Mouse (Mus musculus) retina, postnatal 7 days (tissue): ENCODE measurements at regions not wholly inside any gene's neighbourhood (a gene's known extent, or its start where the extent isn't known, plus 50 kb on each side); places are given as distances from the start of the nearest gene placed in this dataset.

Experiments
- DNase-seq: peaks from one replicate; pipeline ENCODE4 v3.0.0-alpha.2; 2012; ENCODE audit warnings: low read depth, low spot score

- no peak for DNase-seq
These were observed 502.1 kb downstream of the Kcnj2 start for GRCm38 (mm10) chr11:111568041-111568440.

GRCm38 (mm10) chr11:111568876-111569275, 502.9 kb downstream of the Kcnj2 start:
- no peak for DNase-seq

GRCm38 (mm10) chr11:111577883-111578282, 511.9 kb downstream of the Kcnj2 start:
- no peak for DNase-seq

GRCm38 (mm10) chr11:111582980-111583379, 517.0 kb downstream of the Kcnj2 start:
- DNase-seq: no peak

GRCm38 (mm10) chr11:111583606-111584005, 517.6 kb downstream of the Kcnj2 start:
- DNase-seq: no peak

- no peak for DNase-seq
These were observed 533.5 kb downstream of the Kcnj2 start for GRCm38 (mm10) chr11:111599456-111599855.

GRCm38 (mm10) chr11:111605146-111605545, 539.2 kb downstream of the Kcnj2 start:
- DNase-seq: no peak

GRCm38 (mm10) chr11:111610522-111611015, 544.6 kb downstream of the Kcnj2 start:
- DNase-seq: no peak

GRCm38 (mm10) chr11:111643603-111644002, 577.6 kb downstream of the Kcnj2 start:
- DNase-seq: no peak

GRCm38 (mm10) chr11:111652882-111653281, 586.9 kb downstream of the Kcnj2 start:
- DNase-seq: peak; percentile 23

- no peak for DNase-seq
These were observed 591.8 kb downstream of the Kcnj2 start for GRCm38 (mm10) chr11:111657778-111658177.

GRCm38 (mm10) chr11:111658362-111659309, 592.7 kb downstream of the Kcnj2 start:
- no peak for DNase-seq

- no peak for DNase-seq
These were observed 597.3 kb downstream of the Kcnj2 start for GRCm38 (mm10) chr11:111663269-111663668.

GRCm38 (mm10) chr11:111666336-111666735, 600.4 kb downstream of the Kcnj2 start:
- DNase-seq: no peak

GRCm38 (mm10) chr11:111671865-111672264, 605.9 kb downstream of the Kcnj2 start:
- no peak for DNase-seq

- no peak for DNase-seq
These were observed 609.7 kb downstream of the Kcnj2 start for GRCm38 (mm10) chr11:111675673-111676072.

- DNase-seq: no peak
These were observed 616.4 kb downstream of the Kcnj2 start for GRCm38 (mm10) chr11:111682341-111682740.

- no peak for DNase-seq
These were observed 617.9 kb downstream of the Kcnj2 start for GRCm38 (mm10) chr11:111683909-111684308.

GRCm38 (mm10) chr11:111687769-111688168, 621.8 kb downstream of the Kcnj2 start:
- no peak for DNase-seq

GRCm38 (mm10) chr11:111688186-111688860, 622.4 kb downstream of the Kcnj2 start:
- DNase-seq: no peak

GRCm38 (mm10) chr11:111689899-111690298, 623.9 kb downstream of the Kcnj2 start:
- DNase-seq: no peak

GRCm38 (mm10) chr11:111691512-111691911, 625.5 kb downstream of the Kcnj2 start:
- no peak for DNase-seq
